Comparison of ENCODE assay signal across 10 mouse cellular contexts in the genomic region with DNA sequence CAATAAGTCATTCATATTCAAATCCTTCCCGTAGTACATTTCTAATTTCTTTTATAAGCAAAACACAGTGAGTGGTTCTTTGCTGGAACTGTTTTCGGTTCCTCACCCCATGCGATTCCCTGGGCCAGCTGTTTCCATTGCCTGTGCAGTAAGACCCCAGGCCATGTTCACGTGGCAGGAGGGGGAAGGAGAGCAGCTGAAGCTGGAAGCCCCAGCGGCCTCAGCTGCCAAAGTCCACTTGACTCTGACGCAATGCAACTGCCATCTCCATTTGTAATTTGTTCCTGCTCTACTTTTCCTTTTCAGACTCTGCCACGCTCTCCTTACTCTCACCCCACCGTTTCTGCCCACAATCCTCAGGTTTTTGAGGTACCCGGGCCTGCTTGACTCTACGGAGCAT.
DNase-seq lines count a peak whose midpoint lies in the region; ATAC-seq and TF ChIP-seq lines count a peak whose summit lies in the region.
"Had no signal": no experiment of that assay in that cellular context is flagged by ENCODE, and none has a peak within 500 bp of the region (broad histone marks: within the 10 kb centered on the region; RNA-seq: fewer than 3 reads in every experiment).

No protein-coding gene starts in this region.

- no peaks in the 10 kb centered on the region for H3K36me3 ChIP-seq in heart, adult 2 months (ENCODE audit: control insufficient read depth, insufficient read depth, low read length)
- no peaks in the 10 kb centered on the region for H3K36me3 ChIP-seq in heart, embryonic 11.5 days (ENCODE audit: control insufficient read depth, insufficient read depth, low read length)
- no peaks in the 10 kb centered on the region for H3K36me3 ChIP-seq in hindbrain, embryonic 10.5 days

- WGBS in heart, adult 2 months = 68% methylated on average over 10 of the region's 10 CpGs
- 71% methylated on average over 10 of the region's 10 CpGs for WGBS in heart, embryonic 11.5 days (ENCODE audit: insufficient replicate concordance)
- WGBS in lung, adult 2 months = 65% methylated on average over 10 of the region's 10 CpGs
- WGBS in hindbrain, embryonic 10.5 days = 78% methylated on average over 10 of the region's 10 CpGs

- no peak for TF ChIP-seq POLR2A in heart, adult 2 months (IDR thresholded peaks at IDR 0.05; ENCODE audit: insufficient read depth, low read depth, low read length)
- TF ChIP-seq POLR2A in brain, embryonic 14.5 days (IDR thresholded peaks at IDR 0.05; ENCODE audit: borderline replicate concordance, extremely low read depth, insufficient read depth, insufficient read length, poor library complexity, severe bottlenecking) = no peak
- TF ChIP-seq POLR2A in lung, adult 2 months (IDR thresholded peaks at IDR 0.05; ENCODE audit: borderline replicate concordance, extremely low read depth, low read depth, low read length) = no peak

- H3K4me1 ChIP-seq in heart, adult 2 months (ENCODE audit: control insufficient read depth, insufficient read depth, low read length) = no peaks in the 10 kb centered on the region
- no peaks in the 10 kb centered on the region for H3K4me1 ChIP-seq in heart, embryonic 11.5 days (ENCODE audit: control insufficient read depth, insufficient read depth, low read length)
- no peaks in the 10 kb centered on the region for H3K4me1 ChIP-seq in lung, adult 2 months (ENCODE audit: control insufficient read depth, insufficient read depth, low read length)
- no peaks in the 10 kb centered on the region for H3K4me1 ChIP-seq in hindbrain, embryonic 10.5 days (replicated peaks)

- TF ChIP-seq CTCF in heart, adult 2 months (IDR thresholded peaks at IDR 0.05) = no peak
- TF ChIP-seq CTCF in brain, embryonic 14.5 days (IDR thresholded peaks at IDR 0.05; ENCODE audit: borderline replicate concordance, extremely low read depth, insufficient read depth, insufficient read length) = no peak
- no peak for TF ChIP-seq CTCF in lung, adult 2 months (IDR thresholded peaks at IDR 0.05; ENCODE audit: insufficient read depth, low read length)

- no peak for ATAC-seq in heart, embryonic 11.5 days (replicated peaks; ENCODE audit: insufficient number of reproducible peaks, low FRiP score, low TSS enrichment)
- ATAC-seq in megakaryocyte-erythroid progenitor cell, adult 5-6 weeks (replicated peaks; ENCODE audit: low FRiP score, low TSS enrichment, poor library complexity, severe bottlenecking) = no peak

- H3K27ac ChIP-seq in heart, adult 2 months = no peak overlapping the region
- H3K27ac ChIP-seq in heart, embryonic 11.5 days (ENCODE audit: low read depth, low read length) = no peak overlapping the region
- H3K27ac ChIP-seq in hindbrain, embryonic 10.5 days = no peak overlapping the region

- H3K4me3 ChIP-seq in heart, adult 2 months = no peak overlapping the region
- H3K4me3 ChIP-seq in heart, embryonic 11.5 days (ENCODE audit: low read depth, low read length) = no peak overlapping the region
- H3K4me3 ChIP-seq in lung, adult 2 months (replicated peaks; ENCODE audit: extremely low read depth, low read depth, low read length) = no peak overlapping the region
- H3K4me3 ChIP-seq in hindbrain, embryonic 10.5 days = no peak overlapping the region

- no peak overlapping the region for H3K9ac ChIP-seq in heart, adult 2 months (ENCODE audit: low read depth, low read length)
- no peak overlapping the region for H3K9ac ChIP-seq in heart, embryonic 11.5 days (ENCODE audit: low read depth, low read length)

- no peak overlapping the region for H3K4me2 ChIP-seq in heart, embryonic 11.5 days

- TF ChIP-seq EP300 in heart, adult 2 months (IDR thresholded peaks at IDR 0.05; ENCODE audit: insufficient read depth, low read depth, low read length) = no peak

- H3K79me2 ChIP-seq in heart, adult 2 months (replicated peaks; ENCODE audit: control insufficient read depth, insufficient read depth, low read length) = no peaks in the 10 kb centered on the region

- intact Hi-C loops in heart, adult 2 months (cut with DNase I) = no loop called here

- no peaks in the 10 kb centered on the region for H3K9me3 ChIP-seq in heart, embryonic 11.5 days (replicated peaks; ENCODE audit: control insufficient read depth, low read length)
- no peaks in the 10 kb centered on the region for H3K9me3 ChIP-seq in hindbrain, embryonic 10.5 days

- DNase-seq in heart, adult 2 months = peak; percentile 20 to 27
- DNase-seq in brain, embryonic 14.5 days (ENCODE audit: low read depth) = peak; percentile 3
- peak; percentile 30 for DNase-seq in gastrocnemius, postnatal 25 days
- DNase-seq in lung, adult 2 months = peak; percentile 2
- DNase-seq in hindbrain, embryonic 10.5 days (ENCODE audit: low spot score) = no peak
- no peak for DNase-seq in yolk sac, embryonic 10.5 days (ENCODE audit: low spot score)
- DNase-seq: cerebellum, adult 11 months; right cerebral cortex, postnatal 14 days had no signal

- H3K27me3 ChIP-seq in heart, adult 2 months (ENCODE audit: control insufficient read depth, insufficient read depth, low read length) = no peaks in the 10 kb centered on the region
- H3K27me3 ChIP-seq in heart, embryonic 11.5 days (ENCODE audit: control insufficient read depth, insufficient read depth, low read length) = no peaks in the 10 kb centered on the region
- no peaks in the 10 kb centered on the region for H3K27me3 ChIP-seq in hindbrain, embryonic 10.5 days (ENCODE audit: insufficient read depth, poor library complexity, severe bottlenecking)

Comparison
In these comparisons a context has a peak if more than half of its experiments do, and no peak if none do; other contexts are left out.
1. DNase-seq: peak in heart, adult 2 months (2 of 2), brain, embryonic 14.5 days (single experiment), gastrocnemius, postnatal 25 days (single experiment) and lung, adult 2 months (single experiment); none in hindbrain, embryonic 10.5 days (single experiment) and yolk sac, embryonic 10.5 days (single experiment).